Mouse (Mus musculus) lung, embryonic 14.5 days (tissue): ENCODE measurements around the gene Coq9. TPM values are rescaled to one million over a fixed set of nuclear protein-coding genes. Genes with fewer than 3 reads are reported as not detected.

Source experiments
- ATAC-seq: fragments of 200-750 bp; cut with Nextera tagmentation; 2 replicates; pipeline ENCODE4 v1.8.0; 2017; ENCODE audit warnings: mild to moderate bottlenecking, moderate TSS enrichment, moderate library complexity; ENCODE audit not compliant: insufficient read depth
- DNase-seq: peaks from one replicate; pipeline ENCODE4 v3.0.0-alpha.2; 2015
- H3K27ac ChIP-seq: fragments of 300-500 bp; sonication (generic); 2 replicates; pipeline ENCODE4 v1.5.1; 2014; ENCODE audit warnings: low read depth, mild to moderate bottlenecking, moderate library complexity
- H3K27me3 ChIP-seq: fragments of 300-500 bp; sonication (generic); 2 replicates; pipeline ENCODE4 v1.6.1; 2014; ENCODE audit warnings: low read length, control low read depth; ENCODE audit not compliant: insufficient read depth
- H3K36me3 ChIP-seq: fragments of 300-500 bp; sonication (generic); 2 replicates; pipeline ENCODE4 v1.6.1; 2014; ENCODE audit warnings: control low read depth; ENCODE audit not compliant: insufficient read depth
- H3K4me1 ChIP-seq: fragments of 300-500 bp; sonication (generic); 2 replicates; pipeline ENCODE4 v1.6.1; 2014; ENCODE audit warnings: antibody characterized with exemption, control low read depth; ENCODE audit not compliant: insufficient read depth
- H3K4me2 ChIP-seq: fragments of 300-500 bp; sonication (generic); 2 replicates; pipeline ENCODE4 v1.6.1; 2014; ENCODE audit warnings: mild to moderate bottlenecking
- H3K4me3 ChIP-seq: fragments of 300-500 bp; sonication (generic); 2 replicates; pipeline ENCODE4 v1.5.1; 2014; ENCODE audit warnings: low read depth, low read length
- H3K9ac ChIP-seq: fragments of 300-500 bp; sonication (generic); 2 replicates; pipeline ENCODE4 v1.6.1; 2014
- H3K9me3 ChIP-seq: fragments of 300-500 bp; sonication (generic); 2 replicates; pipeline ENCODE4 v1.6.1; 2016; ENCODE audit warnings: low read depth, low read length, control low read depth
- CTCF ChIP-seq: IDR thresholded peaks from 2 replicates; pipeline ENCODE4 v1.5.1; 2016; ENCODE audit warnings: antibody characterized with exemption, low read depth
- WGBS: fragments of 180-500 bp; shearing (Covaris S2); extraction: QIAGEN DNeasy Blood & Tissue Kit; methylation state at CpG from one replicate; pipeline ENCODE4 v1.1.7; 2014; 5-methylcytosine and 5-hydroxymethylcytosine counted together
- polyA plus RNA-seq: library from polyadenylated mRNA; unstranded; fragments of >200 nt; fragmentation: Nextera tagmentation; extraction: Ambion mirVana; gene quantifications from 2 replicates; pipeline ENCODE4 v1.2.1, GENCODE M21; 2014

Gene Coq9
- polyA plus RNA-seq, 1 experiment from 2014 or later, result 58.3 TPM

GRCm38 (mm10) chr8:94870474-94871107 lies 32.5 kb downstream of the Coq9 start:
- WGBS, result 5% methylated on average over 22 of the region's 22 CpGs
- ATAC-seq, result peak; percentile 21; the same call in 1 of the 2 replicates

GRCm38 (mm10) chr8:94871108-94871894 lies 33.2 kb downstream of the Coq9 start:
- Histone ChIP-seq H3K4me3 (peak overlapping the region; percentile 44), H3K36me3 (peaks cover 15% of the 10 kb centered on the region; the same call in 1 of the 2 replicates), H3K4me1 (peaks cover 32% of the 10 kb centered on the region), H3K27ac (peak overlapping the region; percentile 58; the same call in 1 of the 2 replicates), H3K9me3 (no peaks in the 10 kb centered on the region), H3K27me3 (peaks cover 6% of the 10 kb centered on the region; the same call in 1 of the 2 replicates), H3K9ac (peak overlapping the region; percentile 52), H3K4me2 (peak overlapping the region; percentile 90)
- ATAC-seq (peak; percentile 76), DNase-seq (peak; percentile 87)
- TF ChIP-seq CTCF, result no peak
- WGBS, result 3% methylated on average over 6 of the region's 7 CpGs

More at GRCm38 (mm10) chr8:94870474-94871107, 32.5 kb downstream of the Coq9 start:
- TF ChIP-seq CTCF, result no peak
- Histone ChIP-seq H3K4me1 (peaks cover 31% of the 10 kb centered on the region), H3K4me3 (peak overlapping the region; percentile 44), H3K9ac (peak overlapping the region; percentile 52), H3K27me3 (peaks cover 6% of the 10 kb centered on the region; the same call in 1 of the 2 replicates), H3K36me3 (peaks cover 22% of the 10 kb centered on the region), H3K4me2 (peak overlapping the region; percentile 90), H3K9me3 (no peaks in the 10 kb centered on the region), H3K27ac (no peak overlapping the region)
- DNase-seq, result peak; percentile 8

GRCm38 (mm10) chr8:94872156-94872555 lies 34.0 kb downstream of the Coq9 start:
- Histone ChIP-seq H3K9me3 (no peaks in the 10 kb centered on the region), H3K9ac (no peak overlapping the region; the same call in 1 of the 2 replicates), H3K4me3 (0 out of 2 replicates have a peak overlapping the region, but pooled peaks have one; percentile 8), H3K4me2 (peak overlapping the region; percentile 90; the same call in 1 of the 2 replicates), H3K36me3 (0 out of 2 replicates have a peak, but pooled peaks cover 9% of the 10 kb centered on the region), H3K4me1 (peaks cover 38% of the 10 kb centered on the region), H3K27ac (no peak overlapping the region), H3K27me3 (peaks cover 6% of the 10 kb centered on the region; the same call in 1 of the 2 replicates)
- 38% methylated on average over 3 of the region's 3 CpGs for WGBS
- TF ChIP-seq CTCF, result no peak
- peak; percentile 4 for DNase-seq
- ATAC-seq, result no peak

GRCm38 (mm10) chr8:94872576-94872975 lies 34.5 kb downstream of the Coq9 start:
- H3K9me3 ChIP-seq, result no peaks in the 10 kb centered on the region
- 0 out of 2 replicates have a peak overlapping the region, but pooled peaks have one; percentile 8 for H3K4me3 ChIP-seq
- 74% methylated on average over 2 of the region's 2 CpGs for WGBS
- H3K4me2 ChIP-seq, result peak overlapping the region; percentile 90; the same call in 1 of the 2 replicates
- no peak overlapping the region; the same call in 1 of the 2 replicates for H3K9ac ChIP-seq
- peaks cover 6% of the 10 kb centered on the region; the same call in 1 of the 2 replicates for H3K27me3 ChIP-seq
- H3K4me1 ChIP-seq, result peaks cover 38% of the 10 kb centered on the region
- H3K27ac ChIP-seq, result no peak overlapping the region
- TF ChIP-seq CTCF, result no peak
- 0 out of 2 replicates have a peak, but pooled peaks cover 5% of the 10 kb centered on the region for H3K36me3 ChIP-seq
- DNase-seq (no peak), ATAC-seq (no peak)

GRCm38 (mm10) chr8:94874358-94874757 lies 36.2 kb downstream of the Coq9 start:
- ATAC-seq (no peak), DNase-seq (peak; percentile 86)
- Histone ChIP-seq H3K27ac (no peak overlapping the region), H3K27me3 (peaks cover 6% of the 10 kb centered on the region; the same call in 1 of the 2 replicates), H3K4me3 (peak overlapping the region; percentile 70), H3K9me3 (no peaks in the 10 kb centered on the region), H3K4me2 (peak overlapping the region; percentile 94), H3K36me3 (no peaks in the 10 kb centered on the region), H3K4me1 (peaks cover 34% of the 10 kb centered on the region), H3K9ac (no peak overlapping the region)
- 8% methylated on average over 6 of the region's 6 CpGs for WGBS
- peak; percentile 94 for TF ChIP-seq CTCF

GRCm38 (mm10) chr8:94875096-94875870 lies 37.2 kb downstream of the Coq9 start:
- no peak for ATAC-seq
- peak overlapping the region; percentile 70 for H3K4me3 ChIP-seq
- peaks cover 29% of the 10 kb centered on the region for H3K4me1 ChIP-seq
- peak; percentile 33 for DNase-seq
- peak overlapping the region; percentile 94 for H3K4me2 ChIP-seq
- TF ChIP-seq CTCF, result no peak
- peak overlapping the region; percentile 63; the same call in 1 of the 2 replicates for H3K27ac ChIP-seq
- peaks cover 6% of the 10 kb centered on the region; the same call in 1 of the 2 replicates for H3K27me3 ChIP-seq
- peak overlapping the region; percentile 65 for H3K9ac ChIP-seq
- H3K36me3 ChIP-seq, result no peaks in the 10 kb centered on the region
- no peaks in the 10 kb centered on the region for H3K9me3 ChIP-seq
- 12% methylated on average over 17 of the region's 17 CpGs for WGBS
